Mouse (Mus musculus): ENCODE measurements at regions not wholly inside any gene's neighbourhood (a gene's known extent, or its start where the extent isn't known, plus 50 kb on each side); places are given as distances from the start of the nearest gene placed in this dataset.
"Not testable (repeated sequence)": the region's sequence is repeated elsewhere in the genome, so short reads cannot be mapped to it uniquely, and the experiment has no call there.

DNA sequence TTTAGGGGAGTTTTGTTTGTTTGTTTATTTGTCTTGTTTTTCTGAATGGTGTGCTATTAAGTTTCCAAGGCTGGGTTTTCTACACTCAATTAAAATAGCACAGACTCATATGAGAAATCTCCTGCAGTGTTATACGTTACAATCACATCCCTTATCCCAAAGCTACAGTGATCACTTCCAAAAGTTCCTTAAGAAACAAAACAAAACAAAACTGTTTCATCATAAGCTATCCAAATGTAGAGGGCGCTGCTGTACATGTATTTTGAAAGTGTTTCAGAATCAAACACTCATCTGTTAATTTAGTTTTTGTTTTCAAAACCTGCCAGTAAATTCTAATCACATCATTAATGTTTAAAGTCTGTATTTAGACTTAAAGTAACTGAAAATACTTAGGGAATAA lies 233.7 kb upstream of the Zic4 start:
- not testable (repeated sequence) for TF ChIP-seq MYOG (IDR thresholded peaks at IDR 0.05; ENCODE audit: control insufficient read depth in 1 of 3, insufficient read depth in 1 of 3, insufficient read length in 2 of 3, low read depth in 2 of 3); POLR2A (IDR thresholded peaks at IDR 0.05; ENCODE audit: insufficient read length, low read depth); MYOD1 (IDR thresholded peaks at IDR 0.05; ENCODE audit: control insufficient read depth in 1 of 3, insufficient read length in 2 of 3, low read depth in 2 of 3); CEBPB (IDR thresholded peaks at IDR 0.05; ENCODE audit: insufficient read depth, poor library complexity, severe bottlenecking); USF1 (IDR thresholded peaks at IDR 0.05; ENCODE audit: low read depth); TCF12 (IDR thresholded peaks at IDR 0.05; ENCODE audit: insufficient read depth, poor library complexity, severe bottlenecking); POLR2AphosphoS2 (IDR thresholded peaks at IDR 0.05; ENCODE audit: insufficient read length, low read depth); MAX (IDR thresholded peaks at IDR 0.05; ENCODE audit: low read depth); SRF (IDR thresholded peaks at IDR 0.05; ENCODE audit: control insufficient read depth, insufficient read length, low read depth); E2F4 (IDR thresholded peaks at IDR 0.05; ENCODE audit: insufficient read depth); TCF3 (IDR thresholded peaks at IDR 0.05; ENCODE audit: insufficient read length, low read depth)
